In the genomic region with DNA sequence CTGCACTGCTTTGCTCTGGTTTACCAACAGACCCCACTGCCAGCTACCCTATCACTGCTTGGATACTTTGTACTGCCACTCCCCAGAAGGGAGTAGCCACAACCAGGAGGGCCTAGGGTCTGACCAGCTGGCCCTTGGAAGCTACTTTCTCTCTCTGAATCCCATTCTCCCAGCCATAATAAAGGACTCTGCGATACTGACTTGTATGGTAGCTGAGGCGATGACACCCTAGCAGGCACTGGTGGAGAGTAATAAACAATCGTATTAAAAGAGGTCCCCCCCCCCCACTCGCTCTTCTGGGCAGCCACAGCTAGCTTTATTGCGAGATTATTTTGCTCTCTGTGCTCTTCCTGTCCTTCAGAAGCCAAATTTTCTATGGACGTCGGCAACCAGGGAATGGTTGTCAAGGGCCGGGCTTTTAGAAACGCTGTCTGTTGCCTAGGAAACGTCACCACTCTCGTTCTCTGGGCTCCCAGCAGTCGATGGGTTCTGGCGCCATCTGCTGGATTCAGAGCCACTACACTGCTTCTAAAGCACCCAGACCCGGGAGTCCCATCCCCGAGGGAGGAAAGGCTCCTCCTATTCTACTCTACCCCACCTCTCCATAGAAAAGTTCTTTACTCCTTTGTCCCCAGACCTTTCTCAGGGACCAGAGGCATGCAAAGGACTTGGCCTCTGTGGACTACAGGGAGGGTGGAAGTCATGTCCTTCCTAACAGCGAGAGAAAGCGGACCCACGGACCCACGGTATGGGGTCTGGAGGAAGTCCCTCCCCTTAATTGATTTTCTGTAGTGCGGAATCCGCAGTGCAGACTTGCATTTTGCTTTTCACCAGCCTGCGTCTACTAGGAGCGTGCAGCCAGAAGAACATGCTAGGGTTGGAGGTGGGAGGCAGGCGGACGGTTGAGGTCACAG, we compare ENCODE assay signal across 8 mouse cellular contexts. TPM values are rescaled to one million over a fixed set of nuclear protein-coding genes. Genes with fewer than 3 reads are reported as not detected.
DNase-seq lines count a peak whose midpoint lies in the region; ATAC-seq lines count a peak whose summit lies in the region.

No protein-coding gene starts in this region.

- peak; percentile 61 to 79 for DNase-seq in CD8-positive naive resting alpha-beta T cell, adult 2 months (ENCODE audit: low read depth in 2 of 2, low spot score in 2 of 2)
- peak; percentile 78 for DNase-seq in c-Kit-positive CD71-positive TER-119-negative erythroid progenitor cells, embryonic 14.5 days (ENCODE audit: low read depth)
- peak; percentile 98 for DNase-seq in forebrain, embryonic 14.5 days (ENCODE audit: low spot score)
- DNase-seq in heart, postnatal 14 days: peak; percentile 89 to 96
- DNase-seq in large intestine, adult 2 months (ENCODE audit: low read depth, low spot score): peak; percentile 76
- peak; percentile 84 for DNase-seq in telencephalon, adult 2 months (ENCODE audit: low read depth, low spot score)

- H3K9ac ChIP-seq in forebrain, embryonic 14.5 days (ENCODE audit: low read length): peak overlapping the region; percentile 50; the same call in 1 of the 2 replicates
- no peak overlapping the region for H3K9ac ChIP-seq in liver, embryonic 16.5 days (ENCODE audit: low read depth, low read length)
- peak overlapping the region; percentile 59 for H3K9ac ChIP-seq in neural tube, embryonic 13.5 days

- peaks cover 3% of the 10 kb centered on the region; the same call in 1 of the 2 replicates for H3K4me1 ChIP-seq in forebrain, embryonic 14.5 days (ENCODE audit: control insufficient read depth, insufficient read depth, low read length)
- H3K4me1 ChIP-seq in liver, embryonic 16.5 days (ENCODE audit: control insufficient read depth, low read depth, low read length): no peaks in the 10 kb centered on the region
- H3K4me1 ChIP-seq in neural tube, embryonic 13.5 days (replicated peaks): peaks cover 19% of the 10 kb centered on the region

- no peak overlapping the region for H3K27ac ChIP-seq in forebrain, embryonic 14.5 days (ENCODE audit: low read depth, low read length)
- H3K27ac ChIP-seq in liver, embryonic 16.5 days (ENCODE audit: low read length): no peak overlapping the region
- H3K27ac ChIP-seq in neural tube, embryonic 13.5 days (replicated peaks): peak overlapping the region; percentile 49

- 12% methylated on average over 25 of the region's 25 CpGs for WGBS in forebrain, embryonic 14.5 days
- WGBS in large intestine, adult 2 months: 24% methylated on average over 25 of the region's 25 CpGs
- WGBS in liver, embryonic 16.5 days (ENCODE audit: insufficient replicate concordance): 13% methylated on average over 25 of the region's 25 CpGs
- 10% methylated on average over 25 of the region's 25 CpGs for WGBS in neural tube, embryonic 13.5 days

- intact Hi-C loops in heart, postnatal 14 days (cut with DNase I): loop anchor here (1.0 kb wide), 2 partner anchors 27 to 32 kb away; no protein-coding TSS in a partner anchor

- H3K9me3 ChIP-seq in forebrain, embryonic 14.5 days (replicated peaks; ENCODE audit: control insufficient read depth, low read length): no peaks in the 10 kb centered on the region
- H3K9me3 ChIP-seq in liver, embryonic 16.5 days (replicated peaks; ENCODE audit: control insufficient read depth, low read length): no peaks in the 10 kb centered on the region
- H3K9me3 ChIP-seq in neural tube, embryonic 13.5 days: no peaks in the 10 kb centered on the region

- peak overlapping the region; percentile 42 for H3K4me2 ChIP-seq in forebrain, embryonic 14.5 days (ENCODE audit: low read length)
- H3K4me2 ChIP-seq in liver, embryonic 16.5 days (ENCODE audit: low read depth, low read length): peak overlapping the region; percentile 53
- H3K4me2 ChIP-seq in neural tube, embryonic 13.5 days: peak overlapping the region; percentile 58

- H3K27me3 ChIP-seq in forebrain, embryonic 14.5 days (replicated peaks; ENCODE audit: control insufficient read depth, insufficient read depth, low read length): 0 out of 2 replicates have a peak, but pooled peaks cover 4% of the 10 kb centered on the region
- H3K27me3 ChIP-seq in liver, embryonic 16.5 days (ENCODE audit: control insufficient read depth, insufficient read depth, low read depth, low read length): peaks cover 3% of the 10 kb centered on the region
- peaks cover 5% of the 10 kb centered on the region; the same call in 1 of the 2 replicates for H3K27me3 ChIP-seq in neural tube, embryonic 13.5 days

- H3K4me3 ChIP-seq in forebrain, embryonic 14.5 days (ENCODE audit: low read depth, low read length): peak overlapping the region; percentile 20
- peak overlapping the region; percentile 22; the same call in 1 of the 2 replicates for H3K4me3 ChIP-seq in liver, embryonic 16.5 days (ENCODE audit: low read depth, low read length)
- H3K4me3 ChIP-seq in neural tube, embryonic 13.5 days: peak overlapping the region; percentile 36

- ATAC-seq in forebrain, embryonic 14.5 days: peak; percentile 96
- ATAC-seq in liver, embryonic 16.5 days (ENCODE audit: low read depth): peak; percentile 61; the same call in 1 of the 2 replicates
- ATAC-seq in neural tube, embryonic 13.5 days (ENCODE audit: low read depth): peak; percentile 90

- H3K36me3 ChIP-seq in forebrain, embryonic 14.5 days (ENCODE audit: control insufficient read depth, insufficient read depth, low read length): peaks cover 25% of the 10 kb centered on the region
- no peaks in the 10 kb centered on the region for H3K36me3 ChIP-seq in liver, embryonic 16.5 days (ENCODE audit: control insufficient read depth, insufficient read depth)
- peaks cover 32% of the 10 kb centered on the region for H3K36me3 ChIP-seq in neural tube, embryonic 13.5 days

RNA-seq across cellular contexts. Expression of gene Impdh1, which starts 17.6 kb away (rescaled TPM):
- 34.5 and 50.2 TPM in 2 replicates for polyA plus RNA-seq in forebrain, embryonic 14.5 days (2014; fragmentation: Nextera tagmentation; extraction: Ambion mirVana)
- total RNA-seq in heart, postnatal 14 days (2021): 10 to 100 TPM; 25.2 to 27.0 TPM
- 17.5 and 22.2 TPM in 2 replicates for polyA plus RNA-seq in large intestine, adult 2 months (2012; rRNA removed)
- 8.4 and 10.0 TPM in 2 replicates for polyA plus RNA-seq in liver, embryonic 16.5 days (2015; fragmentation: Nextera tagmentation; extraction: Ambion mirVana)
- 84.7 and 91.1 TPM in 2 replicates for polyA plus RNA-seq in neural tube, embryonic 13.5 days (2015; fragmentation: Nextera tagmentation; extraction: Ambion mirVana)

RNA-seq across cellular contexts. Expression of gene Prrt4, which starts 19.2 kb away (rescaled TPM):
- polyA plus RNA-seq in forebrain, embryonic 14.5 days (2014; fragmentation: Nextera tagmentation; extraction: Ambion mirVana): 1.9 and 3.8 TPM in 2 replicates
- total RNA-seq in heart, postnatal 14 days (2021): 1 to 10 TPM; 4.2 to 4.7 TPM
- polyA plus RNA-seq in large intestine, adult 2 months (2012; rRNA removed): 0.14 and 0.15 TPM in 2 replicates
- 0.04 TPM in 1 of 2 replicates, not detected in the other for polyA plus RNA-seq in liver, embryonic 16.5 days (2015; fragmentation: Nextera tagmentation; extraction: Ambion mirVana)
- polyA plus RNA-seq in neural tube, embryonic 13.5 days (2015; fragmentation: Nextera tagmentation; extraction: Ambion mirVana): 4.8 TPM in 2 replicates

RNA-seq across cellular contexts. Expression of gene Rbm28, which starts 33.8 kb away (rescaled TPM):
- polyA plus RNA-seq in forebrain, embryonic 14.5 days (2014; fragmentation: Nextera tagmentation; extraction: Ambion mirVana): 34.3 and 36.6 TPM in 2 replicates
- 10 to 100 TPM; 19.5 to 21.0 TPM for total RNA-seq in heart, postnatal 14 days (2021)
- 3.9 and 5.7 TPM in 2 replicates for polyA plus RNA-seq in large intestine, adult 2 months (2012; rRNA removed)
- polyA plus RNA-seq in liver, embryonic 16.5 days (2015; fragmentation: Nextera tagmentation; extraction: Ambion mirVana): 8.8 and 8.9 TPM in 2 replicates
- 41.3 and 44.4 TPM in 2 replicates for polyA plus RNA-seq in neural tube, embryonic 13.5 days (2015; fragmentation: Nextera tagmentation; extraction: Ambion mirVana)
